Mouse (Mus musculus) embryonic facial prominence, embryonic 12.5 days (tissue): Measurements from ENCODE around the gene Zfp507. TPM values are rescaled to one million over a fixed set of nuclear protein-coding genes. Genes with fewer than 3 reads are reported as not detected.

Experiments used
- ATAC-seq: fragments of 200-750 bp; cut with Nextera tagmentation; 2 replicates; pipeline ENCODE4 v1.8.0; 2017; ENCODE audit not compliant: insufficient number of reproducible peaks, insufficient read depth, low FRiP score, low TSS enrichment
- H3K27ac ChIP-seq: fragments of 300-500 bp; sonication (generic); 2 replicates; pipeline ENCODE4 v1.5.1; 2016; ENCODE audit warnings: mild to moderate bottlenecking
- H3K27me3 ChIP-seq: fragments of 300-500 bp; sonication (generic); 2 replicates; pipeline ENCODE4 v1.6.1; 2016; ENCODE audit warnings: mild to moderate bottlenecking, moderate library complexity
- H3K36me3 ChIP-seq: fragments of 300-500 bp; sonication (generic); 2 replicates; pipeline ENCODE4 v1.6.1; 2016; ENCODE audit warnings: mild to moderate bottlenecking
- H3K4me1 ChIP-seq: fragments of 300-500 bp; sonication (generic); 2 replicates; pipeline ENCODE4 v1.6.1; 2016
- H3K4me2 ChIP-seq: fragments of 300-500 bp; sonication (generic); replicated peaks from 2 replicates; pipeline ENCODE4 v1.6.1; 2016; ENCODE audit warnings: mild to moderate bottlenecking, moderate library complexity
- H3K4me3 ChIP-seq: fragments of 300-500 bp; sonication (generic); 2 replicates; pipeline ENCODE4 v1.5.1; 2016; ENCODE audit warnings: mild to moderate bottlenecking
- H3K9ac ChIP-seq: fragments of 300-500 bp; sonication (generic); 2 replicates; pipeline ENCODE4 v1.6.1; 2016; ENCODE audit warnings: mild to moderate bottlenecking, moderate library complexity
- H3K9me3 ChIP-seq: fragments of 300-500 bp; sonication (generic); 2 replicates; pipeline ENCODE4 v1.6.1; 2016; ENCODE audit warnings: mild to moderate bottlenecking, moderate library complexity
- WGBS: fragments of 180-500 bp; shearing (Covaris S2); methylation state at CpG from one replicate; pipeline ENCODE4 v1.1.7; 2016; 5-methylcytosine and 5-hydroxymethylcytosine counted together
- polyA plus RNA-seq: library from polyadenylated mRNA; unstranded; fragments of >200 nt; fragmentation: Nextera tagmentation; extraction: Ambion mirVana; gene quantifications from 2 replicates; pipeline ENCODE4 v1.2.1, GENCODE M21; 2016

Zfp507 gene
- polyA plus RNA-seq, 1 experiment from 2014 or later: 29.7 TPM

DNA sequence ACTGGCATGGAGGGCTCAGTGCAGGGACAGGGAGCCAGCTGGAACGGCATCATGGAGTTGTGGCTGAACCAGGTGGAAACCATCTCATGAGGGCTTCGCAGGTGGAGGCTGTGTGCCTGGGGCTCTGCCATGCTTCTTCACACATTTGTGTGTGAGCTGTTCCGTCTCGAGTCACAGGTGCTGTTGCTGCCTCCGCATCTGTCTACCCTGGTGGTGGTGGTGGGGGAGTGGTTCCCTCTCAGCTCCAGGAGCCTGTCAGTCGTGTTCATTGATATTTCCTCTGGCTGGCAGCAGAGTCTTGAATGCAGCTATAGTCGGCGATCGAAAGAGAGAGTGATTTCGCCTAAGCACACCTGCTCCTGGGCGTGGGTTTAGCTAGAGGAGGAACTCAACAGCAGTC lies 10.5 kb upstream of the Zfp507 start:
- Histone ChIP-seq H3K36me3 (no peaks in the 10 kb centered on the region), H3K9ac (no peak overlapping the region), H3K4me2 (no peak overlapping the region), H3K4me3 (no peak overlapping the region), H3K4me1 (no peaks in the 10 kb centered on the region), H3K27ac (no peak overlapping the region), H3K27me3 (0 out of 2 replicates have a peak, but pooled peaks cover 3% of the 10 kb centered on the region), H3K9me3 (no peaks in the 10 kb centered on the region)
- 83% methylated on average over 11 of the region's 11 CpGs for WGBS
- ATAC-seq: no peak

- 54% methylated on average over 8 of the region's 8 CpGs for WGBS
- no peak for ATAC-seq
- Histone ChIP-seq H3K36me3 (no peaks in the 10 kb centered on the region), H3K9me3 (no peaks in the 10 kb centered on the region), H3K4me3 (no peak overlapping the region), H3K4me2 (no peak overlapping the region), H3K27ac (no peak overlapping the region), H3K9ac (no peak overlapping the region), H3K27me3 (0 out of 2 replicates have a peak, but pooled peaks cover 3% of the 10 kb centered on the region), H3K4me1 (no peaks in the 10 kb centered on the region)
Observed at GRCm38 (mm10) chr7:35810736-35811135, 7.9 kb upstream of the Zfp507 start.

DNA sequence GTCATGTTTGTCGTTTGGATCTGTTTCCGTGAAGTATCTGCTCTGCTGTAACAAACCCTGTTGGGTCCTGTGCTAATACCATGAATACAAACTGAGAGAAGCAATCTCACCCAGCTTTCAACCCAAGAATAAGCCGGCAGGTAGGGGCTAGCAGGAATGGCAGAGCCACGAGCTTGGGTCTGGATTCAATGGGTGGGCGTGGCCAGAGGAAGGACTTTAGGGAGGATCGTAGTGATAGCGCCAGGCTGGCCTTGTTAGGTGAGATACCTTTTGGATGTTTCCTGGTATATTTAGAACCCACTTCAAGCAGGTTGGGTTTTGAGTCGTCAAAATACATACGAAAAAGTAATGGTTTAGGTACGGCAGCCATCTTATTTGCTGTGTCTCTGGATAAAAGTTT lies 1.4 kb upstream of the Zfp507 start:
- no peaks in the 10 kb centered on the region for H3K9me3 ChIP-seq
- H3K27ac ChIP-seq: no peak overlapping the region
- H3K27me3 ChIP-seq: no peaks in the 10 kb centered on the region
- peaks cover 19% of the 10 kb centered on the region for H3K36me3 ChIP-seq
- H3K4me1 ChIP-seq: peaks cover 7% of the 10 kb centered on the region
- H3K4me2 ChIP-seq: no peak overlapping the region
- no peak for ATAC-seq
- no peak overlapping the region for H3K9ac ChIP-seq
- no peak overlapping the region for H3K4me3 ChIP-seq
- WGBS: 80% methylated on average over 10 of the region's 10 CpGs

DNA sequence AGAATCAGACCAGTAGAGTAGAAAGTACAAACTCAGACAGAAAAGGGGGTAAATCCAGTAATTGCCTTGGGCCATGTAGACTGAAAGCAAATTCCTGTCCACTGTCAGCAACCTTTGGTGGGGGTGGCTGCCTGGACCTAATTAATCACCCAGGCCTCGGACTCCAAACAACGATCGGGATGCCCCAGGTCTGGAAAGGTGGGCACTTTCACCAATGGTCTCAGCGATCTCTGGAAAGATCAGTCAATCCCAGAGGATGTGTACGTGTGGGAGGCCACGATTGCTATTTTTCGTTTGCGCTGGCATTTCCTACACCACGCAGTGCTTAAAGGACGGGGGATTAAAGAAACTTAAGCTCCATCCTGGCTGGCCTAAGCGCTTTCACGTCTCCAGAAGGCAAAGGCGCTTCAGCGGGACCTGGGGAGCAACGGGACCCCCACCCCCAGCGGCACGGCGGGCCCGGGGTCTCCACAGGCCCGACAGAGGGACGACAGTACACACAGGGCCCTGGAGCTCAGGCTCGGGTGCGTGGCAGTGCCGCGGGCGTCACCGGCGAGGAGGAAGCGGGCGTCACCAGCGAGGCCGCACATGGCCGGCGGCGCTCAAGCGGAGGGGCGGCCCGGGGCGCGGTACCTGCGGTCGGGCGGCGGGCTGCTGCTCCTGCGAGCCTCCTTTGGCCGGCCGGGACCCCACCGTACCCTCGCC lies 450 bp downstream of the Zfp507 start:
- Histone ChIP-seq H3K4me3 (peak overlapping the region; percentile 89), H3K36me3 (peaks cover 37% of the 10 kb centered on the region), H3K4me2 (peak overlapping the region; percentile 76), H3K4me1 (peaks cover 7% of the 10 kb centered on the region), H3K9me3 (no peaks in the 10 kb centered on the region), H3K27me3 (no peaks in the 10 kb centered on the region), H3K9ac (peak overlapping the region; percentile 96), H3K27ac (peak overlapping the region; percentile 89)
- ATAC-seq: peak; percentile 75; the same call in 1 of the 2 replicates
- under 1% methylated on average over 46 of the region's 49 CpGs for WGBS

DNA sequence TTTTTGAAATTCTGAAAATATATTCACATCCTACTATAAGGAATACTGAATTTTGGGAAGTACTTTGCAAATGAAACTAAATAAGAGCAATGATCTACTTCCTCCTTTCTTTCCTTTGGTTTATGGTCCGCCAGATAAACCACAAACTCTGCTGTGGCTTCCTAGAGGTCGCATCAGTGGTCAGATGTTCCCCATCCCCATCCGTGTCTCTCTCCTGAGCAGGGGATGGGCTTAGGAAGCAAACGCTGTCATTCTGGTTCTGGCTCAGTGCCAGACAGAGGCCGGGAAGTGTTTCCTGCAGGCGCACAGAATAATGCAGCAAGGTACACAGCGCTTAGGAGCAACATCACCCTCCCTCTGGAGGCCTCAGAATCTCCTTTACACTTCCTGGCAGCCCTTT lies 6.7 kb downstream of the Zfp507 start:
- H3K9ac ChIP-seq: no peak overlapping the region
- no peak overlapping the region for H3K27ac ChIP-seq
- peaks cover 7% of the 10 kb centered on the region for H3K4me1 ChIP-seq
- no peak overlapping the region for H3K4me3 ChIP-seq
- ATAC-seq: no peak
- H3K27me3 ChIP-seq: no peaks in the 10 kb centered on the region
- peaks cover 87% of the 10 kb centered on the region for H3K36me3 ChIP-seq
- H3K9me3 ChIP-seq: no peaks in the 10 kb centered on the region
- no peak overlapping the region for H3K4me2 ChIP-seq
- WGBS: 72% methylated on average over 7 of the region's 7 CpGs

- Histone ChIP-seq H3K36me3 (peaks cover 89% of the 10 kb centered on the region), H3K27ac (no peak overlapping the region), H3K27me3 (no peaks in the 10 kb centered on the region), H3K4me1 (0 out of 2 replicates have a peak, but pooled peaks cover 4% of the 10 kb centered on the region), H3K9ac (no peak overlapping the region), H3K4me3 (no peak overlapping the region), H3K4me2 (no peak overlapping the region), H3K9me3 (no peaks in the 10 kb centered on the region)
- WGBS: 91% methylated on average over 12 of the region's 12 CpGs
- no peak for ATAC-seq
Observed at GRCm38 (mm10) chr7:35794145-35794664, 8.6 kb downstream of the Zfp507 start.

GRCm38 (mm10) chr7:35792150-35792848 lies 10.5 kb downstream of the Zfp507 start:
- H3K27ac ChIP-seq: no peak overlapping the region
- 0 out of 2 replicates have a peak, but pooled peaks cover 3% of the 10 kb centered on the region for H3K4me1 ChIP-seq
- H3K9me3 ChIP-seq: no peaks in the 10 kb centered on the region
- WGBS: 91% methylated on average over 12 of the region's 12 CpGs
- peaks cover 84% of the 10 kb centered on the region for H3K36me3 ChIP-seq
- H3K9ac ChIP-seq: no peak overlapping the region
- no peaks in the 10 kb centered on the region for H3K27me3 ChIP-seq
- H3K4me3 ChIP-seq: no peak overlapping the region
- ATAC-seq: no peak
- H3K4me2 ChIP-seq: no peak overlapping the region

DNA sequence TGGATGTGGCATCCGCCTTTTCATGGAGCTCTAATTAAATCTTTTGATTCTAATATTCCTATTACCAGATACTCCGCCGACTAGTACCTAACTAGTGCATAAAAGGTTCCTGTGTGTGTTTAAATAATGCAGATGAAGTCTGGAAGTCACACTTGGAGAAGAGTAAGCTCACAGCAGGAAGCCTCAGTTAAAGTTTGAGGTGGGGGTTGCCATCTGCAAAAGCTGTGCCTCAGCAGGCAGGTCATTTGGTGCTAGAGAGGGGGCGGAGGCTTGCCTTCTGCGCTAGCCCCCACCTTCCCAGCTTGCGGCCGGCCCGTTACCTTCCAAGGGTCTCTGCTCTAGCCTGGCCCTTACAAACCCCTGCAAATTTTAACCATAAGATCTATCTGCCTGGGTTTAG lies 11.9 kb downstream of the Zfp507 start:
- no peak overlapping the region for H3K4me2 ChIP-seq
- H3K4me3 ChIP-seq: no peak overlapping the region
- no peak overlapping the region for H3K9ac ChIP-seq
- 74% methylated on average over 8 of the region's 8 CpGs for WGBS
- no peaks in the 10 kb centered on the region for H3K27me3 ChIP-seq
- H3K36me3 ChIP-seq: peaks cover 90% of the 10 kb centered on the region
- ATAC-seq: no peak
- no peak overlapping the region for H3K27ac ChIP-seq
- H3K4me1 ChIP-seq: no peaks in the 10 kb centered on the region
- no peaks in the 10 kb centered on the region for H3K9me3 ChIP-seq

DNA sequence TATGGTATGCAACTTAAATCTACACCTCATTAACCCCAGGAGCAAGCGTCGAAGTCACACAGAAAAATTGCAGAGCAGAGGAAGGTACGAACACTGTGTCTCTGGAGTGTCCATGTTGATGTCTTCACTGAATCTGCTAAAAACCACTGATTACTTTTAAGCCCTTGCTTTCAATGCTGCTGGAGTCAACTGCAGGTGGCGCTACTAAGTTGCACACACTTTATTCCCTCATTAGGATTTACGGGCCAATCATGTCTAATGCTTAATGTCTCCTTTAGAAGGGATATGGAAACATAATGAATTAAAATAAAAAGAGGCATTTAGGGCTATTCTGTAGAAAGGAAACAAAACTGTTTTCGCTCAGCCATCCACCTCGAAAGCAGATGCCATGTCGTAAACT lies 12.6 kb downstream of the Zfp507 start:
- H3K27ac ChIP-seq: no peak overlapping the region
- no peaks in the 10 kb centered on the region for H3K9me3 ChIP-seq
- H3K4me3 ChIP-seq: no peak overlapping the region
- no peak for ATAC-seq
- H3K4me1 ChIP-seq: no peaks in the 10 kb centered on the region
- H3K4me2 ChIP-seq: no peak overlapping the region
- H3K36me3 ChIP-seq: peaks cover 90% of the 10 kb centered on the region
- 85% methylated on average over 8 of the region's 8 CpGs for WGBS
- no peaks in the 10 kb centered on the region for H3K27me3 ChIP-seq
- H3K9ac ChIP-seq: no peak overlapping the region

DNA sequence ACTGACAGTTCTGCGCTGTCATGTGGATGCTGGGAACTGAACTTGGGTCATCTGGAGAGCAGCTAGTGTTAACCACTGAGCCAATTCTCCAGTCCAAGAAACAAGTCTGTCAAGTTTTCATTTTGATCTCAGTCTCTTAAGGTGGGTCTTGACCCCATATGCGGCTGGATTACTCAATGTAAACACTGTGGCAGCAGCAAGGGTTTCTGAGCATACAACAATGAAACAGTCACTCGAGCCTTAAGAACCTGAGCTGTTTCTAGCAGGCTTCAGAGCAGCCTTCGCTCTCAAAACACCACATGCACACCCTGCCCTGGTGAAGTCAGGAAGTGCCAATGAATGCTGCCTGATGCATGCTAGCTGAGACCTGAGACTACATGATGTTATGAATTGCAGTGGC lies 17.2 kb downstream of the Zfp507 start:
- Histone ChIP-seq H3K4me1 (no peaks in the 10 kb centered on the region), H3K9ac (no peak overlapping the region), H3K36me3 (peaks cover 75% of the 10 kb centered on the region), H3K27me3 (no peaks in the 10 kb centered on the region), H3K9me3 (no peaks in the 10 kb centered on the region), H3K27ac (no peak overlapping the region), H3K4me2 (no peak overlapping the region), H3K4me3 (no peak overlapping the region)
- 73% methylated on average over 4 of the region's 4 CpGs for WGBS
- ATAC-seq: no peak

- H3K4me1 ChIP-seq: no peaks in the 10 kb centered on the region
- no peak for ATAC-seq
- H3K36me3 ChIP-seq: peaks cover 73% of the 10 kb centered on the region
- H3K4me2 ChIP-seq: no peak overlapping the region
- no peak overlapping the region for H3K4me3 ChIP-seq
- H3K27ac ChIP-seq: no peak overlapping the region
- H3K27me3 ChIP-seq: no peaks in the 10 kb centered on the region
- H3K9ac ChIP-seq: no peak overlapping the region
- no peaks in the 10 kb centered on the region for H3K9me3 ChIP-seq
Observed at GRCm38 (mm10) chr7:35782252-35782651, 20.6 kb downstream of the Zfp507 start.

DNA sequence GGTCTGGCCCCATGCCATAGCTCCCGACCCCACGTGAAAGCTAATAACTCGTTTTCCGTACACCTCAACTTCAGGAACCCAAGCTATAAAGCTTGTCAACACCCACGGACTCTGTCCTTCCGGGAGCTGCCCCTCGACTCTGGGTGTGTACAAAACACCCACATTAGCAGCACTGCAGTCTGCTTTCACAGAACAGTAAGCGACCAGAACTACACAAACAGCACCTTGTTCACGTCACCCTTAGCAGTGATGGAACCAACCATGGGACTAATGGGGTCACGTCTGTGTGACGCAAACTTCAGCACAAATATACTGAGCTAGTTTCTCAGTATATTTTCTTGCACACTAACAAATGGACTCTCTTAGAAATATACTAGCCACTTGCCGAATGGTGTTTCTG lies 28.7 kb downstream of the Zfp507 start:
- Histone ChIP-seq H3K27ac (no peak overlapping the region), H3K27me3 (no peaks in the 10 kb centered on the region), H3K4me1 (no peaks in the 10 kb centered on the region), H3K9ac (no peak overlapping the region), H3K9me3 (no peaks in the 10 kb centered on the region), H3K36me3 (peaks cover 59% of the 10 kb centered on the region), H3K4me2 (no peak overlapping the region), H3K4me3 (no peak overlapping the region)
- no peak for ATAC-seq
- 92% methylated on average over 12 of the region's 12 CpGs for WGBS
